Comparison of ENCODE assay signal across 17 mouse cellular contexts in genomic region chr16:74464835-74465234, GRCm38 (mm10). TPM values are rescaled to one million over a fixed set of nuclear protein-coding genes. Genes with fewer than 3 reads are reported as not detected.
DNase-seq lines count a peak whose midpoint lies in the region; ATAC-seq and TF ChIP-seq lines count a peak whose summit lies in the region.
"Had no signal": no experiment of that assay in that cellular context is flagged by ENCODE, and none has a peak within 500 bp of the region (broad histone marks: within the 10 kb centered on the region; RNA-seq: fewer than 3 reads in every experiment).

No protein-coding gene starts in this region.

- H3K4me1 ChIP-seq in forebrain, embryonic 14.5 days (ENCODE audit: control insufficient read depth, insufficient read depth, low read length): peaks cover 8% of the 10 kb centered on the region; the same call in 1 of the 2 replicates
- H3K4me1 ChIP-seq in forebrain, embryonic 12.5 days: peaks cover 8% of the 10 kb centered on the region; the same call in 1 of the 2 replicates
- no peaks in the 10 kb centered on the region for H3K4me1 ChIP-seq in kidney, postnatal 0 days (replicated peaks; ENCODE audit: insufficient read depth, low read length)
- H3K4me1 ChIP-seq: embryonic facial prominence, embryonic 15.5 days; heart, embryonic 12.5 days; hindbrain, embryonic 15.5 days had no signal

- no peak overlapping the region for H3K4me2 ChIP-seq in forebrain, embryonic 14.5 days (ENCODE audit: low read length)
- no peak overlapping the region for H3K4me2 ChIP-seq in forebrain, embryonic 12.5 days
- H3K4me2 ChIP-seq in kidney, postnatal 0 days (ENCODE audit: low read length): no peak overlapping the region
- H3K4me2 ChIP-seq: embryonic facial prominence, embryonic 15.5 days; heart, embryonic 12.5 days; hindbrain, embryonic 15.5 days had no signal

- H3K27me3 ChIP-seq in forebrain, embryonic 14.5 days (replicated peaks; ENCODE audit: control insufficient read depth, insufficient read depth, low read length): no peaks in the 10 kb centered on the region
- 0 out of 2 replicates have a peak, but pooled peaks cover 3% of the 10 kb centered on the region for H3K27me3 ChIP-seq in forebrain, embryonic 12.5 days
- H3K27me3 ChIP-seq in kidney, postnatal 0 days (ENCODE audit: insufficient read depth, low read length): no peaks in the 10 kb centered on the region
- H3K27me3 ChIP-seq: CH12.LX; embryonic facial prominence, embryonic 15.5 days; heart, embryonic 12.5 days; hindbrain, embryonic 15.5 days had no signal

- no peak for DNase-seq in forebrain, embryonic 14.5 days (ENCODE audit: low spot score)
- no peak for DNase-seq in frontal cortex, postnatal 25 days (ENCODE audit: low spot score in 2 of 2)
- peak; percentile 79 for DNase-seq in kidney, postnatal 0 days (ENCODE audit: low spot score)
- no peak for DNase-seq in kidney, postnatal 10 days
- DNase-seq in ovary, postnatal 14 days (ENCODE audit: low spot score): no peak
- DNase-seq: adrenal gland, adult 2 months; adrenal gland, postnatal 25 days; cerebellum, adult 2 months; gastrocnemius, postnatal 14 days; kidney, adult 2 months had no signal

- no peak for ATAC-seq in forebrain, embryonic 14.5 days
- no peak for ATAC-seq in forebrain, embryonic 12.5 days (ENCODE audit: low FRiP score)
- ATAC-seq in frontal cortex, adult (ENCODE audit: low TSS enrichment): peak; percentile 22; the same call in 1 of the 2 replicates
- no peak for ATAC-seq in kidney, postnatal 0 days (replicated peaks; ENCODE audit: low FRiP score, low read depth)
- ATAC-seq: intestine, embryonic 16.5 days had no signal

- H3K9me3 ChIP-seq in forebrain, embryonic 14.5 days (replicated peaks; ENCODE audit: control insufficient read depth, low read length): no peaks in the 10 kb centered on the region
- no peaks in the 10 kb centered on the region for H3K9me3 ChIP-seq in forebrain, embryonic 12.5 days
- no peaks in the 10 kb centered on the region for H3K9me3 ChIP-seq in kidney, postnatal 0 days (replicated peaks; ENCODE audit: low read length)
- H3K9me3 ChIP-seq: embryonic facial prominence, embryonic 15.5 days; heart, embryonic 12.5 days; hindbrain, embryonic 15.5 days had no signal

- no peak overlapping the region for H3K9ac ChIP-seq in forebrain, embryonic 14.5 days (ENCODE audit: low read length)
- no peak overlapping the region for H3K9ac ChIP-seq in forebrain, embryonic 12.5 days
- H3K9ac ChIP-seq in kidney, postnatal 0 days (ENCODE audit: low read depth, low read length): no peak overlapping the region
- H3K9ac ChIP-seq: embryonic facial prominence, embryonic 15.5 days; heart, embryonic 12.5 days; hindbrain, embryonic 15.5 days had no signal

- H3K4me3 ChIP-seq in forebrain, embryonic 14.5 days (ENCODE audit: low read depth, low read length): no peak overlapping the region
- H3K4me3 ChIP-seq in forebrain, embryonic 12.5 days (replicated peaks): no peak overlapping the region
- no peak overlapping the region for H3K4me3 ChIP-seq in kidney, postnatal 0 days (replicated peaks; ENCODE audit: low read depth, low read length)
- H3K4me3 ChIP-seq: embryonic facial prominence, embryonic 15.5 days; heart, embryonic 12.5 days; hindbrain, embryonic 15.5 days had no signal

- TF ChIP-seq CTCF in kidney, postnatal 0 days (IDR thresholded peaks at IDR 0.05; ENCODE audit: low read depth): no peak

- peak overlapping the region; percentile 34; the same call in 1 of the 2 replicates for H3K27ac ChIP-seq in forebrain, embryonic 14.5 days (ENCODE audit: low read depth, low read length)
- no peak overlapping the region for H3K27ac ChIP-seq in forebrain, embryonic 12.5 days
- H3K27ac ChIP-seq in kidney, postnatal 0 days: no peak overlapping the region
- H3K27ac ChIP-seq: embryonic facial prominence, embryonic 15.5 days; hindbrain, embryonic 15.5 days had no signal

- H3K36me3 ChIP-seq in forebrain, embryonic 14.5 days (ENCODE audit: control insufficient read depth, insufficient read depth, low read length): no peaks in the 10 kb centered on the region
- H3K36me3 ChIP-seq in forebrain, embryonic 12.5 days (replicated peaks): no peaks in the 10 kb centered on the region
- no peaks in the 10 kb centered on the region for H3K36me3 ChIP-seq in kidney, postnatal 0 days (ENCODE audit: insufficient read depth, low read length)
- H3K36me3 ChIP-seq: embryonic facial prominence, embryonic 15.5 days; heart, embryonic 12.5 days; hindbrain, embryonic 15.5 days had no signal

- 54% methylated on average over 2 of the region's 2 CpGs for WGBS in forebrain, embryonic 14.5 days
- 52% methylated on average over 2 of the region's 2 CpGs for WGBS in forebrain, embryonic 12.5 days
- WGBS in kidney, postnatal 0 days: 22% methylated on average over 2 of the region's 2 CpGs

RNA-seq across cellular contexts. Expression of gene Robo2, which starts 53.2 kb away (rescaled TPM):
- 64.7 and 94.0 TPM in 2 replicates for polyA plus RNA-seq in forebrain, embryonic 14.5 days (2014; fragmentation: Nextera tagmentation; extraction: Ambion mirVana)
- 60.4 and 65.3 TPM in 2 replicates for polyA plus RNA-seq in forebrain, embryonic 12.5 days (2016; fragmentation: Nextera tagmentation; extraction: Ambion mirVana)
- 30.7 and 34.0 TPM in 2 replicates for polyA plus RNA-seq in kidney, postnatal 0 days (2015; fragmentation: Nextera tagmentation; extraction: Ambion mirVana)
